Mouse (Mus musculus): Measurements from ENCODE around the gene Notch3. TPM values are rescaled to one million over a fixed set of nuclear protein-coding genes. Genes with fewer than 3 reads are reported as not detected.

Gene Notch3
- polyA plus RNA-seq, 1 experiment: 9.5 TPM

DNA sequence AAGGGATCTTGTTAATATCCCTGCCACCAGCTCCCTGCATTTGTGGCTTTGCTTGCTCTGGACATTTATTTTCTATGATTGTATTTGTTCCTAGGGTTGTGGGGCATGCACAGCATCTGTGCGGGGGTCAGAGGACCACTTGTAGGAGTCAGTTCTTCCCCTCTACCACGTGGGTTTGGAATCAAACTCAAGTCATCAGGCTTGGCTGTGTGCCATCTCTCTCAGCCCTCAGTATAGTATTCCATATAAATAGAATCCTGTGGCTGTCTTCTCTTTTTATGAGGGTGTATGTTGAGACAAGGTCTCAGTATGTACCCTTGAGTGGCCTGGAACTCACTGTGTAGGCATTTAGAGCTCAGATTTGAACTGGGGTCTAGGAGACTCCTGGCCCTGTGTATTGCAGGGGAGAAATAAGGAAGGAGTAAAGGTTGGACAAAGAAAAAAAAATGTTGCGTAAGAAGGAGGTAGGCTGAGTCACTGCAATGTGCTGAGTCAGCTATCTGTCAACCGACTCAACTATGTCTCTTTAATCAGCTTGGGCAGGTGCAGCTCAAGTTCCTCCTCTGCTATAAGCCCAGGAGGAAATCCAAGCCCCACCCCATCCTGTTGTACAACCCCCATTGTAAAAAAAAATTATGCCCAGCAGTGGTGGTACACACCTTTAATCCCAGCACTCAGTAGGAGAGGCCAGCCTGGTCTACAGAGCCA, 3.0 kb upstream of the Notch3 start:
- no peak for DNase-seq (ENCODE audit: extremely low spot score in 1 of 2, low spot score in 1 of 2)

DNA sequence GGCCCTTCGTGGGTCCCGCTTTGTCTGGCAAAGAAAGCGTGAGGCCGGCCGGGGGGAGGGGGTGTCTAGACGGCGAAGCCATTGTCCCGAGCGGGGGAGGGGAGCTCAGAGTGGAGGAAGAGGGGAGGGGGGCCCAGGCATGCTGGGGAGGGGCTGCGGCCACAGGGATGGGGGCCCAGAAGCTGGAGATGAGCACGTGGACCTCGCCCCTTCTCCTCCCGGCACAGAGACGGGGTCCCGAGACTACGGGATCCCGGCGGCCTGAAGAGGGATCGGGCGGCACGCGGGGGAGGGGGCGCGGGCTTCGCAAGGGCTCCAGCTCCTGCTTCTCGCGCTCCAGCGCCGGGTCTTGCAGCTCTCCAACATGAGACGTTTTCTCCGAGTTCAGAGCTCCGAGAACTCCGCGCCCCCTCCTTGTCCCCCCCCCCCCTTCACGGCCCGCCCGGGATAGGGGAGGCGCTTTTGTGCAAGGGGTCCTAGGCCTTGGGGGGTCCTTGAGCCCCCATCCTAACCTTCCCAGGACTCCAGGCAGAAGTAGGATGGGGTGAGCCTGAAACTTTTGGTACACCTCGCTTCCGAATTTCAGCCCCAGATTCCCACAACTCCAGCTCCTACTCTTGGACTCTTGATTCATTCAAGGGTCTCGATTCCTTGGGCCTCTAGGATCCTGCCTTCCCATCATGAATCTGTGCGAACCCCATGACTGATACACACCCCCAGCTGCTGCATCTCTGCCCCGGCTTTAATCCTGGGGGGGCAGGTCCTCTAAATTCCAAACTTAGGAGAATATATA, 653 bp downstream of the Notch3 start:
- DNase-seq (ENCODE audit: extremely low spot score in 1 of 2, low spot score in 1 of 2): no peak

DNA sequence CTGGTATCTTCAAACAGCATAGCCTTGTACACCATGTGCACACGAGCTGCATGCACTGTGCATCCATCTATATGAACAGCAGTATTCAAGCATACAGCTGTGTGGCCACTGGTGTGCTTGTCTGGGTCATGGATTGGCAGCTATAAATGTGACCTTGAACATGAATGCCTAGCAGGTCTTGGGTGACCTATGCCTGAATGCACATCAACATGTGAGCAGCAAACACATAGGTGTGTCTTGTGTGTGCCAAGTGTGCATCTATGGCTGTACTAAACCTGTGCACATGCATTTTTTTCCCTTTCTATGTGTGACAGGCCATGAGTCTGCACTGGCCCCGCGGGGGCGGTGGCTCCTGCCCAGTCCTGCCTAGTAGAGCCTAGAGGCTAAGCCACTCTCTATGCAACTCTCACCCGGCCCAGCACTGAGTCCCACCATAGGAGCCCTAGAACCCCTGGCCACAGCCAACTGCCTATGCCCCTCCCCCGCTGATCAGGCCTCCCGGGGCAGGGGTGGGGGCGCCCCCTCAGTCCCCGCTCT, 1.3 kb downstream of the Notch3 start:
- DNase-seq (ENCODE audit: extremely low spot score in 1 of 2, low spot score in 1 of 2): no peak

DNA sequence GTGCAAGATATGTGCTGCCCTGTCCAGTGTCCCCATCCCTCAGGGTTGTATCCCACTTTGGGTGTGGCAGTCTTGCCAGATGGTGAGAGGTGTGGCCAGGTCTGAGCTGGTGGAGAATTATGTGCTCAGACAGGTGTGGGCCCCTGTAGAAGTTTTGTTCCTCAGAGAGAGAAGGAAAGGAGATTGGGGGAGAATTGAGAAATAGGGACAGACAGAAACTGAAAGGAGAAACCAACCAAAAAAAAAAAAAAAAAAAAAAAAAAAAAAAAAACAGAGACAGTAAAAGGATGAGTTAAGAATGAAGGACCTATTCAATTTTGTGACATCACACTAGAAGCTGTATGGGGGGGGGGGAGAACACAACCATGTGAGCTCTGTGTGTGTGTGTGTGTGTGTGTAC, 1.9 kb downstream of the Notch3 start:
- no peak for DNase-seq (ENCODE audit: extremely low spot score in 1 of 2, low spot score in 1 of 2)

DNA sequence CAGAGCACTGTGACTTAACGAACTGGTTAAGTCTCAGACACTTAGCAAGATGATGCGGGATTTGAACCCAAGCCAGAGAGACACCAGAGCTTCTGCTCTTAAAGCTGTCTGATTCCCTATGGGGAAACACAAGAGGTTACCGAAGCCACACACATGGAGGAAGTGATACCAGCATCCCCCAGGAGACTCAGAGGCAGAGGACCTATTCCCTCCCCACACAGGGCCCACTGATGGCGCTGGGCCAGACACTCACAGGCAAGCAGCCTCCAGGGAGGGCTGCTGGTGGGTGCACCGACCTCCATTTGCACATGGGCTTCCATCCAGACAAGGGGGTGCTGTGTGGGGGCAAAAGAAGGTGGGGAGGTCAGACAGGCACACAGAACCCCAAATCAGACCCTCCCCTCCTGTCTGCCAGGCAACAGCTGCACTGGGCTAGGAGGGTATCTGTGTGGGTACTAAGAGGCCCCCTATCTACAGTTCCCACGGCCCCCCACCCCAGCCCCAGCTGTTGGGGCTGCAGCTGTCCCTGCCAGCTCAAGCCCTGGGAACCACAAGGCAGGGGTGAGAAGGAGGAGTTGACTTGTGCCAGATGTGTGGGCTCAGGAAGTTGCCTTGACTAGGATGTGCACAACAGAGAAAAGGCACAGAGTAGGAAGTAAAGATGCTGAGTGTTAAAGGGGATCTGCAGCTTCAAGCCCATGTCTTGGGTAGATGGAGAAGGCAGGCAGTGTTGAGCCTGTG, 2.6 kb downstream of the Notch3 start:
- DNase-seq (ENCODE audit: extremely low spot score in 1 of 2, low spot score in 1 of 2): no peak

DNA sequence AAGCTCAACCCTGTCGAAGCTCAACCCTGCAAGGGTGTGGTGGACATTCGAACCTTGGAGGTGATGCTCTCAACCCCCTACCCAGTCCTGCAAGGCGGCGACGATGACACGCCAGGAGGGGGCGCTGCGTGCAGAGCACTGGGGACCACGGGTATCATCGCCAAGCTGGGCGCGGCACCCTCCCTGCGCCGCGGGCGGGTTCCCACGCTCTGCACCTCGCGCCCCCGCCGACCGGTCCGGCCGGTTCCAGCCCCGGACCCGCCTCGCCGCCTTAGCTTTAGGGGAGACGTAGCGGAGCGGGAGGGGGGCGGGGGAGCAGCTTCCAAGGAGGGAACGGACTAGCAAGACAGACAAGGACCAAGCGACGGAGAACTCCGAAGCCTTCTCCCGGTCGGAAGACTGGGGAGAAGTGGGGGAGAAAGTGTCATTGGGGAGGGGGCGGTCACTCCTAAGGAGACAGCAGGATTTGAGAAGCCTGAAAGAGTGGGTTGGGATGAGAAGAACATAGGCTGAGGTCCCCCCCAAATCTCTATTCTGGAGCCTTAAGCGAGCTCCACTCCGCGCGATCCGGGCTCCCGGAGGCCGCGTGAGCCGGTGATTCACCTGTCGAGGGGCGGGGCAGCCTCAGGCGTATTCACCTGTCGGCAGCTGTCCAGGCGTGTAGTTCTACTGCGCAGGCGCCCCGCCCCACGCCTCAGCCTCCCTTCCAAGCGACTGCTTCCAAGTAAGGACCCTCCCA, 4.4 kb downstream of the Notch3 start:
- peak in 1 of 2 experiments; percentile 66 for DNase-seq (ENCODE audit: extremely low spot score in 1 of 2, low spot score in 1 of 2)

DNA sequence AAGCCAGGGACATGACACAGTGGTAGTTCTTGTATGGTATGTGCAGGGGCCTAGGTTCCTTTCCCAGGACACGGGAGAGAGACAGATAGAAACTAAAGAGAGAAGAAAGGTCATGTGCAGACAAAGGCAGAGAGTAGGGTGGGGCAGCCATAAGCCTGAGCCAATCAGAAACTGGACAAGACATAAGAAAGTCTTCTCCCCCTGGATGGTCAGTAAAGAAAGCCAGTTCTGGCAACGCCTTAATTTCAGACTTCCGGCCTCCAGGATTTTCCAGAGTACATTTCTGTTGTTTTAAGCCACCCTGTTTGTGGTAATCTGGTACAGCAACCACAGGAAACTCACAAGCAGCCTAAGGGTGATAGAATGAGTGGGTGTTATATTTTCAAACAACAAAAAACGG, 5.8 kb downstream of the Notch3 start:
- no peak for DNase-seq (ENCODE audit: extremely low spot score in 1 of 2, low spot score in 1 of 2)

DNA sequence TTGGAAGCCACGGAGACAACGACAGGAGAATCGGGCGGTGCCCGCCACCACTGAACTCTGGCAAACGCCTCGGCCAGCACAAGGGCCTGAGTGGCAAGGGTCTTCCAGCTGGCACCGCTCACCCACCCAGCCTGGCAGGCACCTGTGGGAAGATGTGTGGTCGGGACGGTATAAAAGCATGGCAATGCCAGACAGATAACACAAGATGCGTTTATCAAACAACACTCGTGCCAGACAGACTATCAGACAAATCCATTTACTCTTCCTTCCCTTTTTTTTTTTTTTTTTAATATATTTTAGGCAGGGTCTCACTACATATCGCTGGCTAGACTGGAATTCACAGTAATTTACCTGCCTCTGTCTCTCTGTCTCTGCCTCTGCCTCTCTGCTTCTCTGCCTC, 7.8 kb downstream of the Notch3 start:
- no peak for DNase-seq (ENCODE audit: extremely low spot score in 1 of 2, low spot score in 1 of 2)

DNA sequence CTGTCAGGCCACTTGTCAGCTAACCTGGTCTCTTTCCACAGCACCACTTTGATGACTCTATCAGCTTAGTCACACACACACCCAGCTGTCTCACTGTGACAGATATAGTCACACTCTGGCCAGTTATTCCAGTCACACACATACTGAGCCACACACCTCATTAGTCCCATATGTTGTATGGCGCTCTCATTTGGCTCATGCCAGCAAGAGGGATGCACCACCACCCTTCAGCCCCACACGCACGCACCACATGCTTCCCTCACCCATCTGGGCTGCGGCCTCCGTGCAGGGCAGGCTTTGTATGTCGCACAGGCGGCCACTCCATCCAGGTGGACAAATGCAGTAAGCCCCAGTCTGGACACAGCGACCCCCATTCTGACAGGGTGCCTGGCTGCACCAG, 19.9 kb downstream of the Notch3 start:
- peak in 1 of 2 experiments; percentile 41 for DNase-seq (ENCODE audit: extremely low spot score in 1 of 2, low spot score in 1 of 2)

DNA sequence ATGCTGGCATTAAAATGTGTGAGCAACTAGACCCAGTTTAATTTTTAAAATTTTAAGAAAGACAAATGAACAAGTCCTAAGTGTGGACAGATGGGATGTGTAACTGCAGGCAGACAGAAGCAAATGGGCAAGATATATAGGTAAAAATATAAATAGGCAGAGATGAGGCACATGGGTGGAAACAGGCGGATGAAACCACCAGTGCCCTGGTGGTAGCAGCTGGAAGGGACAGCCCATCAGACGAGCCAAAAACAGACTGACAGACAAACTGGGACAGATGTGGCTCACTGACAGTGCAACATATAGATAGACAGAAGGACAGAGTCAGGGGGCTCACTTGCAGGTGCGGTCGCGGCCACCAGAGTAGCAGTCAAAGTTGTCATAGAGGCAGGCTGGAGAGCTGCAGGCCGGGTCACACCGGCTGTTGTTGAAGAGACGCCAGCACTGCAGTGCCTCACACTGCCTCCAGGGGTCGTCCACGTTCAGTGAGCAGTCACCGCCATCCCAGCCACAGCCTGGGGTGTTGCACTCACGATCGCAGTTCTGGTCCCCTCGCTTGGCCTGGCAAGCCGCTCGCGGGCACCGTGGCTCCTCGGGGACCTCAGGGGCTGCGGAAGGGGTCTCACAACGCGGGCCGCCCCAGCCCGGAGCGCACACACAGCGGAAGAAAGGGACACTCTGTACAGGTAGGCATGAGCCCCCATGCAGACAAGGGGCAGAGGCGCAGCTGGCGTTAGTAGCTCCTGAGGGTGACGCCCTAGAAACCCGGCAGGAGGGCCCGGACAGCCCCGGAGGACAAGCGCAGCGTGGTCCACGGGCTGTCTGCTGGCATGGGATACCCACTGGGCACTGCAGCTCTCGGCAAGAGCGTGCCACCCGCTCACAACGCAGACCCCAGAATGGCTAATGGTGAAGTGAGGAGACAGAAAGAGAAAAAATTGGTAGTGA, 23.5 kb downstream of the Notch3 start:
- peak; percentile 56 to 86 for DNase-seq (ENCODE audit: extremely low spot score in 1 of 2, low spot score in 1 of 2)

DNA sequence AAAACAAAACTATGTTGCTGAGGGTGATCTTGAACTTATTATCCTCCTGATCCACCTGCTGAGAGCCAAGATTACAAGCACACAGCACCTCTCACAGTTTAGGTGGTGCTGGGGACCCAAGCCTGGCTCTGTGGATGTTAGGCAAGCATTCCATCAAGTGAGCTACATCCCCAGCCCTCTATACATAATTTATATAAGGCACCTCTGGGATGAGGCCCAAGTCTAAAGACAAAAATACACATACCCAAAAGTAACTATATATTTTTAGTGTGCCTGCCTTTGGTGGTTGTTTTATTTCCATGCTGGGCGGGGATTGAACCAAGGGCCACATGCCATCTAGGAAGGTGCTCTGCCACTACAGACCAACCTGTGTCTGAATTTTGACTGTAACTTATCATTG, 24.4 kb downstream of the Notch3 start:
- peak in 1 of 2 experiments; percentile 33 for DNase-seq (ENCODE audit: extremely low spot score in 1 of 2, low spot score in 1 of 2)

DNA sequence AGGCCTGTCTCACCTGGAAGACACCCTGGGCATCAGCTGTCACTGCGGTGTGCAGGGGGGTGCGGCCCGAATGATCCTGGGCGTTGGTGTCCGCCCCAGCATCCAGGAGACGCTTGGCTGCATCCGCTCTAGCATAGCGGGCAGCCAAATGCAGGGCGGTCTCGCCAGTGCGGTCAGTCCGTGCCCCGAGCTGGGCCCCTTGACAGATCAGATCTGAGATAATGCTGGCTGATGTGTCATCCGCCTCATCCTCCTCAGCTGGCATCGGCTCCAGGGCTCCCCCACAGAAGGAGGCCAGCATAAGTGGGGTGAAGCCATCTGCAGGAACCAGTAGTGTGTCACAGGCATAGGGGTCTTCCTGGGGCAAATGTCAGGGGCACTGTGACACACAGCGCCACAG, 33.3 kb downstream of the Notch3 start:
- DNase-seq (ENCODE audit: extremely low spot score in 1 of 2, low spot score in 1 of 2): no peak

DNA sequence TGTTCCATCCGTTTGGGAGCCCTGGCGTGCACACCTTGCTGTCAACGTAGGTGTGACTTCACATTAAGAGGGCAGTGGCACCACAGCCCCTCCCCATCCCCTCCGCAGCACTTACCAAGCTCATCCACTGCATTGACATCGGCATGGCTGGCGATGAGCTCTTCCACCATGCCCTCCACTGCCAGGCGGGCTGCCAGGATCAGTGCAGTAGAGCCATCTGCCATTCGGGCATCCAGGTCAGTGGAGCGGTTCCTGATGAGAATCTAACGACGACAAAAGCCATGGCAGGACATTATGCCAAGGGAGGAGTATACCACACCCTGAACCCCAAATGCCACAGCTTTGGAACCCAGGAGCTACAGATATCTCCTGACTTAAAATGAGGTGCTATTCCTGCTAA, 34.6 kb downstream of the Notch3 start:
- DNase-seq (ENCODE audit: extremely low spot score in 1 of 2, low spot score in 1 of 2): no peak

DNA sequence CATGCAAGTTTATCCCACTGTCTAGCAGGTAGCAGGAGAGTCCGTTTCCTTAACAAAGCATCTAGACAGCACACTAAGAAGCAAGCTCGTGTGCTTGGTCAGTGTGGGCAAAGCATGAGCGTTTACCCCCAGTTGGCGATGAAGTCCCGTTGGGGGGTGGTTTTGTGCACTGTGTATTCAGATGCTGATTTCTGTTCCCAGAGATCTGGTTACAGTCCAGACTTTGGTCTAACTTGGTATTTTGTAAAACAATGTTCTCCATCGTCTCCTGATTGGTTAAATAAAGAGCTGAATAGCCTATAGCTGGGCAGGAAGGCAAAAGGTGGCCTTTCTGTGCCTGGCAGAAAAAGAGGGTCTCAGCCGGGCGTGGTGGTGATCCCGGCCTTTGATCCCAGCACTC, 36.1 kb downstream of the Notch3 start:
- no peak for DNase-seq (ENCODE audit: extremely low spot score in 1 of 2, low spot score in 1 of 2)

DNA sequence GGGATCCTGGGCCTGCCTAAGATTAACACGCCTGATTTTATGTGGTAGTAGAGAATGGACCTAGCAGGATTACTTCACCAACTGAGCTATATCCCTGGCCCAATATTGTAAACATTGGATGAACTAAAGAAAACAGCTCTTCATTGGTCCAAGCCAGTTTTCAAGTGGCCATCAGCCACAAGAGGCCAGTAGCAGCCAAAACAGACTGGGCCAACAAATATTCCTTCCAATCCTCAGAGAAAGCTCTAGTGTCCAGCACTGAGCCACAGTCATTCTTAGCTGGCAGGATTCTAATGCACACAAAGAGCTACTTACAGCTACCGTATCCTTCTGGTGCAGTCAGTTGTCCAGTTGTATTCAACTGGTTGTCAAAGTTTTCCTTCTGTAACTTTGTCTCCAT, 39.5 kb downstream of the Notch3 start:
- DNase-seq (ENCODE audit: extremely low spot score in 1 of 2, low spot score in 1 of 2): no peak

DNA sequence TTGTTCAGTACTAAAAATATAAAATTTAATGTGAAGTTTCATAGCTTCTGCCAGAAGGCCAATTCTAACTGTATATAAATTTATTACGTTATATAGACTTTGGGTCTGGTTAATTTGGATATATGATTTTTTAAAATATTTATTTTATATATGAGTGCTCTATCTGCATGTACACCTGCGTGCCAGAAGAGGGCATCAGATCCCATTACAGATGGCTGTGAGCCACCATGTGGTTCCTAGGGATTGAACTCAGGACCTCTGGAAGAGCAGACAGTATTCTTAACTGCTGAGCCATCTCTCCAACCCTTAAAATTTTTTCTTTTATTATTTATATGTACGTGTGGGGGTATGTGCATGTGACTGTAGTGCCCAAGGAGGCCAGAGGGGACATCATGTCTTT, 41.2 kb downstream of the Notch3 start:
- no peak for DNase-seq (ENCODE audit: extremely low spot score in 1 of 2, low spot score in 1 of 2)

DNA sequence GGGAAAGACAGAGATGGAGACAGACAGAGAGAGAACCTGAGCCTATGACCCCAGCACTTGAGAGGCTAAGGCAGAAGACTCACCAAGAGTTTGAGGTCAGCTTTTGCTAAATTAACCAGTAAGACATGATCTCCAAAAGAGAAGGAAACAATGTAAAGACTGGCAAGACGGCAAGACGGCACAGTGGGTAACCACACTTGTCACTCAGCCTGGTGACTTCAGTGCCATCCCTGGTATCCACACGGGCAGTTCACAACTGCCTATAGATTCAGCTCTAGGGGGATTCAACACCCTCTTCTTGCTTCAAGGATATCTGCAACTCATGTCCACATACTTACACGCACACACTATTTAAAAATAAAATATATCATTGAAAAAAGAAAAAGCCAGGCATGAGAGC, 43.1 kb downstream of the Notch3 start:
- DNase-seq (ENCODE audit: extremely low spot score in 1 of 2, low spot score in 1 of 2): no peak

DNA sequence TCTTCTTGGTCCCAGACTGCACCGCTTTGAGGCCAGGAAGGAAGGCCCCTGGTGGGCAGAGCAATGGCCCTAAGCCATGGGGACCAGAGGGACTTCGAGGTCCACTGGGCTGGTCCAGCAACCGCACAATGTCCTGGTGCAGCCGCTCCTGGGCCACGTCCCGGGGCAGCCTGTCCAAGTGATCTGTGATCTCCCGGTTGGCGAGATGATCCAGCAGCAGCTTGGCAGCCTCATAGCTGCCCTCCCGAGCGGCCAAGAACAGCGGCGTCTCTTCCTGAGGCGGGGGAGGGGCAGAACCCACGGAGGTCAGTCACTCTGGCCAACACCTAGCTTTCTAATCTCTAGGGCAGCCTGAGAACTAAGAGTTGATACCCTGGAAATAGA, 44.1 kb downstream of the Notch3 start:
- DNase-seq (ENCODE audit: extremely low spot score in 1 of 2, low spot score in 1 of 2): no peak

DNA sequence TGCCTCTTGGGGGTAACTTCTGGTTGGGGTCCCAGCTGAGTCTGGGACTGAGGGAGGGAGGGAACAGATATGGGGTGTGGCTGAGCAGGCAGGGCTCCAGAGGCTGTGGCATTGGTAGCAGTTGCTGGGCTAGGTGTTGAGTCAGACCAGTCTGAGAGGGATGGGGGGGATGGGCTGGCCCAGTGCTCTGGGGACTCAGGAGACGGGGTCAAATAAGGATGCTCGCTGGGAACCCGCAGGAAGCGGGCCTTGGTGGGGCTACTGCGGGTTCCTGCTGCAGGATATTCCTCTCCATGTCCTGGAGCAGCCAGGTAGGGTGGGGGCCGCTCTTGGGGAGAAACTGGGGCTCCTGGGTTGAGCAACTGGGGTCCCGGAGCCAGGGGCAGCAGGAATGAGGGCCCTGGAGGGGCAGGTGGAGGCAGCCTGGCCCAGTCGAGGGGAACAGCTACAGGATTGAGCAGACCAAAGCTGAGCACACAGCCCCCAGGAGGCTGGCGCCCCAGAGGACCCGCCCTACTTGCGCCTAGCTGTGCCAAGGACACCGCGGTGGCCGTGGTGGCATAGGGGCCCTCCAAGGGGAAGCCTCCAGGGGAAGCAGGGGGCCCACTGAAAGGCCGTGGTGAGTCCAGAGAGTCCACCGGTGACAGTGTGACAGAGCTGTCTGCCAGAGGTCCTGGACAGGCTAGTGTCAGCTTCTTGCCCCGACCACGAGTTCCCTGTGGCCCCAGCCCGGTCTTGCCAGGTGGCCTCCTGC, 44.6 kb downstream of the Notch3 start:
- DNase-seq (ENCODE audit: extremely low spot score in 1 of 2, low spot score in 1 of 2): no peak
